Mouse (Mus musculus) CH12F3 (cell line): Measurements from ENCODE around the gene Mogs.

ENCODE experiments used
- in situ Hi-C: fragments of 300-500 bp; cut with MboI; formaldehyde crosslinking; loops from 2 replicates; pipeline ENCODE4 v1.14.3; 2020; ENCODE audit warnings: low sequenced_read_pairs

Mogs gene

DNA sequence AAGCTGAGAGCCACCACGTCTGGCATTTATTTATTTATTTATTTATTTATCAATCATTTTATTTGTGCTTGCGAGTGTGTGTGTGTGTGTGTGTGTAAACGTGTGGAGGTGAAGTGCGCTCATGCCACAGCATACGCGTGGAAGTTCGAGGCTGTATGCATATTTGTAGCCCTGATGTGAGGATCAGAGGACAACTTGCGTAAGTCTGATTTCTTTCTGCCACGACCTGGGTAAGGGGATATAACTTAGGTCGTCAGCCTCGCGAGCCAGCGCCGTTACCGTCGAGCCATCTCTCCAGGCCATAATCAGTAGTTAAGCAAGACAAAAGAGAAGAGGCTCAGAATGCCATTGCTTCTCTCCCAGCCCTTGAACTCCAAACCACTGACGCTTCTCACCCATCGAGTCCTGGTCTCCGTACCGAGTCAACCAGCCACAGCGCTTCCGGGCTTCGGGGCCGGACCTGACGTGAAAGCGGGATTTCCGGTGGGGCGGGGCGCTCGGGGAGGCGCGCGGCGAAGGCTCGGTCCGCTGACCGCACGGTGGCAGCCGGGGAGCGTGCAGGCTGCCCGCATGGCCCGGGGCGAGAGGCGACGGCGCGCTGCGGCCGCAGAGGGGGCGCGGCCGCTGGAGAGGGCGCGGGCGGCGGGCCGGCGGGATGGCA is at the start of gene Mogs:
Gene Mogs (plus strand): TSS at position 486 of the 661 bp plus-strand sequence.
- in situ Hi-C loops: no loop called here

DNA sequence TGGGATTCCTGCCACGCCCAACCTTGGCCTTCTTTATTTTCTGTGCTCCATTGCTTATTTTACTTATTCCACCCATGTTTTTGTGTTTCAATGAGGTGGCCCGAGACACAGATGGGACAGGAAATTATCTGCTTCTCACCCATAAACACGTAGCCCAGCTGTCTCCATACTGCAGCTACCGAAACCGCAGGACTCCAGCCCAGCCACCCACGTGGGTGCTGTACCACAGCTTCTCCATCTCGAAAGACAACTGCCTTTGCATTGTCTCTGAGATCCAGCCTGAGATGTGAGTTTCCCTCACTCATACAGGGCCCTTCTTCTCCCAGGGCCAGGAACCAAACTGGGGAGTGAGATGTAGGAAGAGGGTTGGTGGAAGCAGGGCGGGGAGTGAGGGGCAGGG is 49.3 kb upstream of the Mogs start:
- in situ Hi-C loops: no loop called here

DNA sequence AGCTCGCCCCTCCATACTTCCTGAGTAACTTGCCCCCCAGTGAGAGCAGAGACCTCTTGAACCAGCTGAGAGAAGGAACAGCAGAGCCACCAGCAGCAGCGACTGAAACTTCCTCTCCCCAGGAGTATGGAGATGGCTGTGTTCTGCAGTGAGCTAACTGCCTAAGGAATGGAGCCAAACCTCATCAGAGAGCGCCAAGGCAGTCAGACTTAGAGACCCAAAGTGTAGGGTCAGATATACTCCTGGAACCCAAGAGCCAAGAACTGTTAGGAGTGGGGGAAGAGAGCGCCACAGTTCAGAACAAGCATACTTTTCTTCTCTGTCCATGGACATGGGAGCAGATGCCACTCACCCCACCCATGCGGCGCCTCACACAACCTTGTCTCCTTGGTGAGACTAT is 48.9 kb upstream of the Mogs start:
- in situ Hi-C loops: no loop called here

DNA sequence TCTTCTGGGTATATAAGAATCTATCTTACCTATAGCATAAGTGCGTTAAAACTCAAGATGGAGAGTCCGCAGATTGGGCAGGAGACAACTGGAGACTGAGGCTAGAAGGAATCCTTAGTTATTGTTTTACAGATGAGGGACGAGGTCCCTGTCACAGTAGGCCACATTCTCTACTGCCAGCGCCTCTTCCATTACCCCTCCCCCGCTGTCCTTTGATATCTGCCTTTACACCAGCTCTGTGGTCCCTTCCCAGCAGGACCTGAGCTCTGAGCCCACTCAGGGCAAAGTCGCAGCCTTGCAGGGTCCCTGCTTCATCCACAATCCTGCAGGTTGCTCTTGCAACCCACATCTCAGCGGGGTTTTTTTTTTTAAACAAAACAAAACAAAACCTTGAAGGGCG is 47.1 kb upstream of the Mogs start:
- in situ Hi-C loops: no loop called here

DNA sequence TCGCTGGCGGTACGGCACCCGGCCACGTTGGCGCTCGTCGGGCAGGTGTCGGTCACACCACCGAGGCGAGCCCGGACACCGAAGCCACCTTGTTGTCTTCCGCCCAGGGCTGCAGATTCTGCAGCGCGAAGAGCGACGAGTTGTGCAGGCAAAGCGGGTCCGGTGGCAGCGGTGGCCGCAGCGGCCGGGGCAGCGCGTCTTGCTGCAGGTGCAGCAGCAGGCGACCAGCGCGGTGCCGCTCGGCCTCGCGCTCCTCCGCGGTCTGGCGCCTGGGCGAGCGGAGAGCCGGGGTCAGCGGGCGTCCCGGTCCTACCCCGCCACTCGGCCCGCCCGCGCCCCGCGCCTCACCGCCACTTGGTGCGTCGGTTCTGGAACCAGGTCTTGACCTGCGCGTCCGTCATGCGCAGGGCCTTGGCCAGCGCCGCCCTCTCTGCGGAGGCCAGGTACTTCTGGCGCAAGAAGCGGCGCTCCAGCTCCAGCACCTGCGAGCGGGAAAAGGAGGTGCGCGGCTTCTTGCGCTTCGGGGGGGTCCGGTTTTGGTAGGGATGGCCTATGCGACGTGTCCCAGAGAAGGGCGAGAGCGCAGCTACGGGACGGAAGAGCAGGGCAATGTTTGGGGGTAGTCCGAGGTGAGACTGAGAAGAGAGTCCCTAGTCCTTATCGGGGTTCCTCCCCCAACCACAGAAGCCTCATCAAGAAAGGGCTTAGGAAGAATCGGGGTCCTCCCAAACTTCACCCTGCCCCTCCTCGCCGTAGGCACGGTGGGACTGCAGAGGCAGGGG is 46.4 kb upstream of the Mogs start:
- in situ Hi-C loops: no loop called here

DNA sequence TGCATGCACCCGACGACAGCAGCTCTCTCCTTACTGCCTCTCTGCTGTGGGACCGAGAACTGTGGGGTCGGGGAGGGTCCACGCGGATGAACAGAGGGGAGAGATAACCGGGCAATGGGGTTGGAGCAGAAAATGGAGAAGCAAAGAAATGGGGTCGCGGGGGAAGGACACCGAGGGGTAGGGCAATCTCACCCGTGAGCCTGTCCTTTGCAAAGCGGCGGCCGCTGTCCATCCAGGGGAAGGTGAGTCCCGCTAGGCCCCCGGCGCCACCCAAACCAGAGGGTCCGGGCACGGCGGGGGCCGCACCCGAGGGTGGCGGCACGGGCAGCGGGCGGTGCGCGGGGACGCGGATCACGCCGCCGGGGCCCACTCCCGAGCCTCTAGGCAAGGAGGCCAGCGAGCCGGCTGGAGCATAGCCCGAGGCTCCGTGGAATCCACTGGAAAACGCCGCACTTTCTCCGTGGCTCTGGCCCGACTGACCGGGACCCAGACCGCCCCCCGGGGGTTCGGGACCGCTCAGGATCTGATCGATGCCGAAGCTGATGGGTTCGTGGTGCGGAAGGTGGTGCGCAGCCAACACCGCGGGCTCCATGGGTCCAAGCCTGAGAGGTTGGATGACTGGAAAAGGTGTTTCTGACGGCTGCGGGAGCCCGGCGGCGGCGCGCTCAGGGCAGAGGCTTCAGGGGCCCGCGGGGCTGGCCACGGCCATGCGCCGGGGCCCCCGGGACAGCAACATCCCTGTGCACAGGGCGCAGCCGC is 45.6 kb upstream of the Mogs start:
- in situ Hi-C loops: no loop called here

DNA sequence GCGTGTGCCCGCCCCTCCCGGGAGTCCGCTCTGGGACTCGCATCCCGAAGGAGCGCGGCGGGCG is 45.2 kb upstream of the Mogs start, which contains the start of gene Tlx2:
Gene Tlx2 (minus strand): TSS at position 47 of the 64 bp plus-strand sequence.
- in situ Hi-C loops: no loop called here

DNA sequence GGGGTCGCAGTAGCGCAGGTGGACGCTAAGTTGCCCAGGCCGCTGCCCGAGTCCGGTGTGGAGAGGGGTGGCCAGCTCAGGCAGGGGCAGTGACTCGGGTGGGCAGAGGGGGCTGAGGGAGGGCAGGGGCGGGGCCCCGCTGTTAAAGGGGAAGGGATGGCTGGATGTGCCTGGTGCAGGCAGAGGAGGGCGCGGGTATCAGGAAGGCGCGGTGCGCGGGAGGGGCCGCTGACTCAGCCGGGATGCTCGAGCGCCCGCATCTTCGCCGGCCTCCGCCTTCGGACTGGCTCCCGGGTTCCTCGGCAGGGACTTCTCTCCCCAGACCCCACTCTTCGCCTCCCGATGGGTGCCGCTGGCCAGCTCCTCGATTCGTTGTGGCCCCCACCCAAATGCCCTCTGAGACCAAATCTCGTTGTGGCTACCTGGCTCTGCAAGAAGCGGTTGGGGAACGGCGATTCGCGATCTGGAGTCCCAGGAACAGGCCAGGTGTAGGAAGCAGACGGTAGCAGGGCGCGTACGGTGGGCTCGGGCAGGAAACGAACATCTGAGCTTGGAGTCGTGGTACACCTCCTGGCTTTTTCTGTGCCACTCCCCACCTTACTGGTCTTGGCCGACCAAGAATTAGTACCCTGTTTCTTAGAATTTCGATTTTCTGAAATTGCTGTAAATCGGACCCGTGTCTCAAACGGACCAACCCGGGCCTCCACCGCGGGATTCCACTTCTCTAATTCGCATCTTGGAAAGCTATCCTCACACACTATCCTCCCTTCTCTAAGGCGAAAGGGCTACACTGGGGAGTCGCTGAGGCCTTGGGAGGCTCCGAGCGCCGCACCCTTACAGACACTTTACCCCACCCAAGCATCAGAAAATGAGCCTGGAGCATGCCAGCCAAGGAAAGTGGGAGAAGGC is 44.7 kb upstream of the Mogs start:
- in situ Hi-C loops: no loop called here

DNA sequence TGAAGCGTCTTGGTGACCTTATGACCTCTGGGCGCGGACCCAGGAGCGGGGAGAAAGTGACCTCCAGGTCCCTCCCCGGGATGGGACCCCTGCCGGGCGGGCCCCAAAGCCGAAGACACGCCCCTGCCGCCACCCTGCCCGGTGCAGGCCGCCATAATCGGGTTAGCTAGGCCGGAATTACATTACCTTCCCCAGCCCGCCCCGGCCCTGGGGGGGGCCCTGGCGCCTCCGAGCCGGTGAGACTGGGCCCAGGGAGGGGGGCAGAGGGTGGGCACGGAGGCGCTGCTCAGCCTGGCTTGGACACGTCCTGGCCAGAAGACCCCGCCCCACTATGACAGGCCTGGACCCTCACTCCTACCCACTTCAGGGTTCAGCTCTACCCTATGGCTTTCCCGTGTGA is 44.1 kb upstream of the Mogs start:
- in situ Hi-C loops: no loop called here

DNA sequence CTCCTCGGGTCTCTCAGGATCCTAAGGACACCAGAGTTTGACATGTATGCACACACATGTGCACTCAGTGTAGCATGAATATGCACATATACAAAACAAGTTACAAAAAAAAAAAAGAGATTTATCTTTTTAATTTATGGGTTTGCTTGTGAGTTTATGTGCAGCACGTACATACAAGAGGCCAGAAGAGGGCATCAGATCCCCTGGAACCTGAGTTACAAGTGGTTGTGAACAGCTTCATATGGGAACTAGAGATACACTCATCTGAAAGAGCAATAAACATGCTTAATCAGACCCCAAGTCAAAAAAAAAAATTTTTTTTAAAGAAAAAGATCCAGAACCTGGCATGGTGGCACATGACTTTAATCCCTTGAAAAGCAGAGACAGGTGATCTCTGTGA is 40.3 kb upstream of the Mogs start:
- in situ Hi-C loops: no loop called here

DNA sequence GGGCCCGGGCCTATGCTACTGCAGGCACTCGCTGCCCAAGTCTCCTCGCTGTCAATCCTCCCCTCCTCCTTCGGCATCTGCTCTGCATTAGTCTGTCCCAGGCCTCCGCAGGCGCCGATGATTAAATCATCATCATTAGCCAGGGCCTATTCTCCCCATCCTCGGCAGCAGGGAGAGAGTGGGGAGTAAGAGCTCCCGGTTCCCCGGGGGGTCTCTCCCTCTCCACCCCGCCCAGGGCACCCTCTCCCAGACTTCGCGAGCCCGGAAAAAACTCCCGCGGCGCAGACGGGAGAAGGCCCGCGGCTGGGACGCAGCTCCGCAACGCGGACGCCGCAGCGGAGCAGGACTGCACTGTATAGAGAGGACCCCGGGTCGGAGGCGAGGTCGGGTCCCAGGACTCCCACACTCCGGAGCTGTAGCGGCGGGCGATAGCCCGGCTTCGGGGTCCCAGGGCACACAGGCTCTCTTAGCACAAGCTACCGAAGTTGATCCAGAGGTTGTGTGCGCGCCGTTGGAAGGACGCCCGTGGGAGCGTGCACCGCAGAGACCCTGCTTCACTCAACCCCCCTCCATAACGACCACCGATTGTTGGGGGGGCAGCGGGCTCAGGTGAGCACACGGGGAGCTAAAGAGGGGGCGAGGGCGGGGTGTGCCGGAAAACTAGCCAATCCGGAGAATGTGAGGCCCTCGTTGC is 37.5 kb upstream of the Mogs start, which contains the start of gene Pcgf1:
Gene Pcgf1 (plus strand): TSS at position 240 of the 694 bp plus-strand sequence.
- in situ Hi-C loops: no loop called here

DNA sequence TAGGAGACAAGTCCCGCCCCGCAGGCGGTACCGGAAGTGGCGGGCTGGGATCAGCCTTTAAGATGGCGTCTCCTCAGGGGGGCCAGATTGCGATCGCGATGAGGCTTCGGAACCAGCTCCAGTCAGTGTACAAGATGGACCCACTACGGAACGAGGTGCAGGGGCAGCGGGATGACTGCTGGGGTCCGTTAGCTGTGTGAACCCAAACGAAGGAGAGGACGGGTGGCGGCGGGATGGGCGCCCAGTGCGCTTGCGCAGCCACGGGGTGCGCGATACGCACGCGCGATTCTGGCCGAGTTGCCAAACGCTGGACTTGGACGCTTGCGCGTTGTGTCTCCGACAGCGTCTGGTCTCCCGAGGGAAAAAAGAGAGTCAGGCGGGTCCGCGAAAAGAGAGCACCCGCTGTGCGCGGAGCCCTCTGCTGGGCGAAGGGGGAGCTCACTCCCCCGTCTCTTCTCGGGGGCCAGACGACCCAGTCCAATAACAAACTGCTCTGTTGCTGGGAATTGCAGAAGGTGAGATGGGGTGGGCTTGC is 36.9 kb upstream of the Mogs start:
- in situ Hi-C loops: no loop called here

DNA sequence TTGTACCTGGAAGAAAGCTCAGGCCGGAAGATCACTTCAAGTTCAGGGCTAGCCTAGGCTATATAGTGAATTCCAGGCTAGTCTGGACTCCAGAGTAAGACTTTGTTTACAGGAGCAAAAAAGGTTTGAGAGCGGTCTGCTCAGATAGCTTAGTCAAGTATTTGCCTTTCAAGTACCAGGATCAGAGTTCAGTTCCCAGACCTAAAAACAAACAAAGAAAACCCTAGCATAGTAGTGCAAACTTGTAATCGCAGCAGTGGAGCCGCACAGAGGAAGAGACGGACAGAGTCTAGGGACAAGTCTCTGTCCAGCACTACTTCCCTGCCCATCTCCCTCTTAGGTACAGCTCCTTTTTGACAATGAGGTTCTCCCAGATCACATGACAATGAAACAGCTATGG is 35.1 kb upstream of the Mogs start:
- in situ Hi-C loops: no loop called here

DNA sequence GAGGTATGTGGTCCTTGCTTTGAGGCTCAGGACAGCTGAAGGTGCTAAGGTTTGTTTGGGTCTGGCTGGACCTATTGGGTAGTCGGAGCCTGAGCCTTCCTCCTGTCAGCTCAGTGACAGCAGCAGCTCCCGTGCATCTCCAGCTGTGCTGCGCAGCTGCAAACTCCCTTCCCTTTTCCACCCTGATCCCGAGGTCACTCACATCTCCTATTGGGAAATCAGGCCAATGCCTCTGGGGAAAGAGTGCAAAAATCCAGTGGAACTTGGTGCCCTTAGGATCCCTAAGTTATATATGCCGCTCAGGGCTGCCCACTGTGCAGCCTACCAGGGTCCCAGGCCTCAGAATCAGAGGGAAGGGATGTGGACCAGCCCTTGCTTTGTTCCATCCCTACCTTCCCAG is 31.8 kb upstream of the Mogs start:
- in situ Hi-C loops: no loop called here

DNA sequence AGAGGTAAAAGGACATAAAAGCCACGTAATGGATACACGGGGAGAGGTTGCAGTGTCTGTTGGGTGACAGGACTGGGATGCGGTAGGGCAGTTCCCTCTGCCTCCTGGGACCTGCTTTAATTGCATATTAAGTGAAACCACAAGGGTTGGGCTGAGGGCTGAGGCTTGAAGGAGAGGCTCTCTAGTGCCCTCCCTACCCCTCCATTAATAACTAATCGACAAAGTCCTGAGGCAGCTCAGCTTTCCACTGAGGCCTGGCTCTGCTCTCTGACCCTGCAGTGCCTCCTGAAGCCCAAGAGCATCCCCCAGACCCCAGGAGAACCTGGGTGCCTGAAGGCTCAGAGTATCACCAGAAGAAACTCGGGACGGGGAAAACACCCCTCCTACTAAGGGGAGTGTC is 30.8 kb upstream of the Mogs start:
- in situ Hi-C loops: no loop called here

DNA sequence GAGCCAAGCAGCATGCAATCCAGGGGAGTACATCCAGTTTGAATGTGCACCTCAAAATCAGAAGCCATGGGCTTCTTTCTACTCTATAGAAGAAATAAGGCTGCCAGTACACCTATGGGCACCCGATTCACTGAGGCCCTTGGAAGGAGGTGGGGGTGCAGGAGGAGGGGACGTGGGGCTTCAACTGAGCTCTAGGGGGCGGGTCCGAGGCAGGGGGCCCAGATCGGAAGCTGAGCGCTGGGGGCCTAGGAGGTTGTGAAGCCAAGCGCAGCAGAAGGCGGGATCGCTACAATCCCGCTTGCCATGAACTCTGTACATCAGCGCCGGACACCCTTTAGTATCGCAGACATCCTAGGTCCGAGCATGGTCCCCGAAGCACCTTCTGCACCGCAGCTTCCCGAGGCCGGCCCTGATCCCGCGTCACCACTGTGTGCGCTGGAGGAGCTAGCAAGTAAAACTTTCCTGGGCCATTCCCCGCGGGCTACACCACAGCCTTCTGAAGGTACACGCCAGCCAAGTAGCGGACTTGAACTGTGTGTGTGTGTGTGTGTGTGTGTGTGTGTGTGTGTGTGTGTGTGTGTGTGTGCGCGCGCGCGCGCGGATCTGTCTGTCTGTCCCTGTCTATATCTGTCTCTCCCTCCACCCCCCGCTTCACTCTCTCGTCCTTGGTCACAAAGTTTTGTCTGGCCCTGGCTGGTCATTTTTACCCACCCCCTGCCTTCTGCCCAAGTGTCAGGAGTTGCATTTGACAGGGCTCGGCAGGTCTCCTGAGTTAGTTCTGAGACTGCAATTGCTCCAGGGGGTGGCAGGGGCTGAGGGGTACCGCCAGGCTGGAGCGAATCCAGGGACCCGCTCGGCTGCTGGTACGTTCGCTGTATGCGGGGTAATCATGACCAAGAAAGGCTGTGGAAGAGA is 28.9 kb upstream of the Mogs start, which contains the start of gene Lbx2:
Gene Lbx2 (plus strand): TSS at position 247 of the 915 bp plus-strand sequence.
- in situ Hi-C loops: no loop called here

DNA sequence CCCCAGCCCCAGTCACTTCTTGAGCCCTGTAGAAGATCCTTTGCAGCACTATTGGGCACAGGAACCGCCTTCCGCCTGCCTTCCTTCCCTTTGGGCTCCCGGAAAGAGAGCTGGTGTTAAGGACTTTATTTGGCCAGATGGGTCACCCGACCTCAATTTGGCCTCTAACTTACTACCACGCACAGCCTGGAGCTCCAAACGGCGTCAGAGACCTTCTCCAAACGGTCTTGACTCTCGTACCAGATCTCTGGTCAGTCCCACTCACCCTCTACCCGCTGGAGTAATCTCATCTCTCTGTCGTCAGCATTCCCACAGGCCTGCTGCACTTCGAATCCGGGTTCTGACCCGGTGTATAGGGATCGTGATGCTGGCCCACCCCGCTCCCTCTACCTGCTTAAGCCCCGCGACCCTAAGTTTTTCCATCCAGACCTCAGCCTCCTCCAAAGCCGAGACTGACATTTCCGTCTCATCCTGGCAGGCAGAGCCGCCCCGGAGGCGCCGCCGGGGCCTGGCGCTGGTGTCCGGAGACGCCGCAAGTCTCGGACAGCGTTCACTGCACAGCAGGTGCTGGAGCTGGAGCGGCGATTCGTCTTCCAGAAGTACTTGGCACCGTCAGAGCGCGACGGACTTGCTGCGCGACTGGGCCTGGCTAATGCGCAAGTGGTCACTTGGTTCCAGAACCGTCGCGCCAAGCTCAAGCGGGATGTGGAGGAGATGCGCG is 27.9 kb upstream of the Mogs start:
- in situ Hi-C loops: no loop called here

DNA sequence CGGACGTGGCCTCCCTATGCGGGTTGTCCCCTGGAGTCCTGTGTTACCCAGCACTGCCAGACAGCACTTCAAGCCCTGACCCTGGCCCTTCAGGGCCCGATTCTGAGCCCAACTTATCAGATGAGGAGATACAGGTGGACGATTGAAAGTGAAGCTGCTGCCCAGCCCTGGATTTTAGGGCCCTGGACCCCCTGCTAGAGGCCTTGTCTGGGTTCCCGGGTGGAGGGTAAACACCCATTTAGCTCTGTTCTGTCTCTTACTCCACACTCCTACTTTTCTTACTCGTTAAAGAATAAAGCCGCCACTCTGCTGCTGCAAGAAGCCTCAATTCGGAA is 27.4 kb upstream of the Mogs start:
- in situ Hi-C loops: no loop called here
